Mouse (Mus musculus) megakaryocyte-erythroid progenitor cell, adult 5-6 weeks (primary cell): ENCODE measurements around the gene Mitf. TPM values are rescaled to one million over a fixed set of nuclear protein-coding genes. Genes with fewer than 3 reads are reported as not detected.

Experiments
- ATAC-seq: replicated peaks from 2 replicates; pipeline ENCODE4 v1.8.0; 2016; ENCODE audit warnings: mild to moderate bottlenecking, inconsistent platforms; ENCODE audit not compliant: severe bottlenecking, poor library complexity, low FRiP score, low TSS enrichment
- total RNA-seq, 2 experiments: library from RNA; stranded (forward) in 1 of 2; stranded (reverse) in 1 of 2; fragments of 200-1000, 215-1000 nt in 1 of 2; fragments of >200 nt in 1 of 2; fragmentation: Nextera tagmentation in 1 of 2; gene quantifications; 2 replicates each; pipeline ENCODE4 v1.2.3; 2014 to 2017

The Mitf gene
- total RNA-seq, 2 experiments from 2014 or later: 1.0 to 1.6 TPM

DNA sequence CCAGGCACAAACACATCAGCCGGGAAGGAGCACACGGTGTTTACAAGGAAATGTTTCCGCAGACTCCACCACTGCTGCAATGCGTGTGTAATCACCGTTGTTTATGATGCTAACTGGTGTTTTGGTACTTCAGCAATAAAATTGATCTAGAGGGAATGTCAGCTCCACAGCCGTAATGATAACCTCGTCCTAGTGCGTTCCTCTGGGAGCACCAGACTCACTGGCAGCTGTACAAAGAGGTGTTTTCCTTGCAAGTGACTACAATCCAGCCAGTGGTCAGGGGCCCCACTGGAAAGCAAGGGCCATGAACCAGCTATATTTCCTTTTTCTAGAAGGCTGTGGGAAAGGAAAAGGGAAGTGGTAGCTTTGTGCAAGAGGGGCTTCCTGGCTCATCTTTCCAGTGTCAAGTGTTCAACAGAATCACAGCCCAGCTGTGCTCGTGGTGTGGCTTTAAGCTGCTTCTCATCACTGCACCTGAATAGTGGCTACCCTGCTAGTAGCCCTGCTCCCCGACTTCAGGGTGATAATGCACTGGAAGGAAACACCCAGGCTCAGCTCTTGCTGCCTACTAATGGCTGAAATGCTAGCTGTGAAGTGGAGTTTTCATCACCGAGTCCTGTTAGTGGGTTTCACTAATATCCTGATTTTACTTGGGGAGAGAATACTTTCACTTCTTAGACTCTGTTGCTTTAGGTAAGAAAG is 188.9 kb downstream of the Mitf start:
- ATAC-seq: no peak

GRCm38 (mm10) chr6:98001551-98001950 is 194.7 kb downstream of the Mitf start:
- ATAC-seq: no peak

GRCm38 (mm10) chr6:98003114-98003513 is 196.3 kb downstream of the Mitf start:
- peak; percentile 57; the same call in 1 of the 2 replicates for ATAC-seq

GRCm38 (mm10) chr6:98005566-98005965 is 198.7 kb downstream of the Mitf start:
- ATAC-seq: peak; percentile 77; the same call in 1 of the 2 replicates

GRCm38 (mm10) chr6:98015066-98015465 is 208.2 kb downstream of the Mitf start:
- no peak for ATAC-seq

GRCm38 (mm10) chr6:98015819-98016218 is 209.0 kb downstream of the Mitf start:
- no peak for ATAC-seq

- no peak for ATAC-seq
Observed at GRCm38 (mm10) chr6:98023876-98024275, 217.0 kb downstream of the Mitf start.

DNA sequence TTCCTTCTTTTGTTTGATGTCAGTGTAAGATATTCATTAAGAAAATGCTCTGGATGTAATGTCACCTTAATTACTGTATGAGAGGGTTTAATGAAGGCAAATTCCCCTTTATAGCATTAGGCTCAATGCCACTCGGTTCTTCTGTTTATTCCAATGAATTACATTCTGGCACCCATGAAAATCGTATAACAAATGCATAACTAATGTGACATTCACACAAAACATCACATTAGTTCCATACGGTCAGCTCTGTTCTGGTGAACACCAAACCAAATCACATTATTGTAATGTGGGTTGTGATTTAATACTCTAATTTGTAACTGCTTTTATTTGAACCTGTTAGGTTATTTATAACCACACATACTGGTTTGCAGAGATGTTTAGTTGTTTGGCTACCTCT is 231.7 kb downstream of the Mitf start:
- no peak for ATAC-seq

GRCm38 (mm10) chr6:98041795-98042194 is 234.9 kb downstream of the Mitf start:
- no peak for ATAC-seq

GRCm38 (mm10) chr6:98046295-98047108 is 239.7 kb downstream of the Mitf start:
- ATAC-seq: no peak

DNA sequence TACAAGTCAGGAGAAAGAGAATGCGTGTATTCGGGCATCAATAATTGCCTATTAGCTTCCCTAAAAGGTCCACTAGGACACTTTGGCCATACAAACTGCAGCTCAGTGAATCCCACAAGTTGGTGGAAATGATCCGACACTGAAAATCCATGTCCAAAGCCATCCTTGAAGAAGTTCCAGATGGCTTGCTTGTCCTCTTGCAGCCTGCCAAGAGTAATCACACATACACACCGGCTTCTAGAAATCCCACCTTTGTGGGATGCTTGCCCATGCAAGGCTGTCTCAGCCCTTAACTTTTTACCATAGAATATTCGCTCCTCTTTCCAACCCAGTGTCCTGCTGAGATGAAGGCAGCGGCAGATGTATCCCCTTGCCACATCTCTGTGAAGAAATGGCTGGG is 240.9 kb downstream of the Mitf start:
- ATAC-seq: no peak

DNA sequence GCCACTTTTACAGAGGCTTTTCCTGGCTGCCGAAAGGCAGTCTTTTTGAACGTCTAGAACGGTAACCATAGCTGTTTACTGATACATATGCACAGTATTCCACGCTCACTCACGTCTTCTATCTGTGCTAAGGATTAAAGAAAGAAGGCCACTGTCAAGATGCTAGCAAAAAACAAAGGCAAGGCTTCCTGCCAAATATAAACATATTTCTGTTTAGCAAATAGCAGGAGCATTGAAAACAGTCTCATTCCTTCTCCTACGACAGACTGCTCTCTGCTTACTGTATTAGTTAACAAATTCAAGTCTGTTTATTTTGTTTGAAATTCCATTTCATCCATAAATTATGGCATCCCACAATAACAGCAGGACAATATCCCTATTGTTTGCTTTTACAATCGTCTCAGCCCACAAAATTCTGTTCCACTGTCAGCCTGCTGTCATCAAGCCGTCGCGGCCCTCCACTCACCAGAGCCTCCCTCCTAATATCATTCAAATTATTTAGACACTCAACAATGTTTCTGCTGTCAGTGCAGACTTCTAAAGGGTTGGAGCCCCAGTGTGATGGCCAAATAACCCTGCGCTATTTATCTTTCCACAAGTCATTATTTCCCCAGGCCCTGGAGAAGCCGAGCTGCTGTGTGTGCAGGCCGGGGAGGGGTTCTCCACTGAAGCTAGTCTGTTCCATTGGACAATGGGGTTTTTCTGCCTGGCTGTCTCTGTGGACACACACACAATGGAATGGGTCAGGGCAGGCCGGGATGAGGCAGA is 242.0 kb downstream of the Mitf start:
- no peak for ATAC-seq

DNA sequence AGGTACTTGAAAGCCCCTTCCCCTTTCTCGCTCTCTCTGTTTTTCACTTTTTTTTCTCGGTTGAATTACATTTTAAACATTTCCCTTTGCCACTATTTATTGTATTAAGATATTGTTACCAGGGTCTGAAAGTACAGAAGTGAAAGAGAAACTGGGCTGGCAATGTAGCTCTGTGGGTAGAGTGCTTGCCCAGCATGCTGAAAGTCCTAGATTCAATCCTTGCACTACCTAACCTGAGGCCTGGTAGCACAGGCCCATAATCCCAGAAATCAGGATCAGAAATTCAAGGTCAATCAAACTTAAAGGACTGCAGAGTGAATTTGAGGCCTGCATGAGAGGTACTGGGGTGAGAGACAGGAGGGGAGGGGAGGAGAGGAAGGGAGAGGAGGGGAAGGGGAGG is 242.7 kb downstream of the Mitf start:
- no peak for ATAC-seq

GRCm38 (mm10) chr6:98061878-98062277 is 255.0 kb downstream of the Mitf start:
- ATAC-seq: no peak

DNA sequence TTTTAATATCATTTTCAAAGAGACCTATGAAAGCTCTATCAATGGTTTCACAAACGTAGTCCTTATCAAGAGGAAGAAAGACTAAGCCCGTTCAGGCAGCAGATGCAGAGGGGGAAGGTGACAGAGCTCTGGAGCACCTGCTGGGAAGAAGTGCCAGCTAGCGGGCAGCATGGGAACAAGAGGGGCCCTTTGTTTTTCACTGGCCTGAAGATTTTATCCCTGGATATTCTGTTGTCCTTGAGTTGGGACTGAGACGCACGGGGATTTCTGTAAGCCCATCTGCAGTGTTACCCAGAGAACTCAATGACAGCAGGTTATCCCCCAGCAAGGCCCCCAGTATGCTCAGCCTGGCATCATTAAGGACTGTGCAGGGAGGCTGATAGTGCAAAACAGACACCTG is 258.1 kb downstream of the Mitf start:
- no peak for ATAC-seq

DNA sequence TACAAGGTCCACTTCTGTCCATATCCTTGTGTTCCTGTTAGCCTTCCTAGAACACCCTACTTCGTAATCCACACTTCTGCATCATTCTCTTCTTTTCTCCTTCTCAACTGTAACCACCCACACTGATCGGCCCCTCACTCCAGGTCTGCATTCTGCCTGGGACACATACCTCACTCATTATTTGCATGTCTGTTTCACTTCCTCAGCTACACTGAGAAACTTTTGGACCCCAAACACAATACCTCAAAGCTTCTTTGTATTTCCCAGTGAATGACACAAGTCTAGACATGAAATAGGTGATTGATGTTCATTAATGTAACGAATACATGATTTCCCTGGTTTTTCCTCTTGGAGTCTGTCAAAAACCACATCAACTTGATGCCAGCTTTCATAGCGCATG is 259.6 kb downstream of the Mitf start:
- no peak for ATAC-seq
